Mouse (Mus musculus) heart, embryonic 14.5 days (tissue): ENCODE measurements around the gene Atg16l1. TPM values are rescaled to one million over a fixed set of nuclear protein-coding genes. Genes with fewer than 3 reads are reported as not detected.

Source experiments
- ATAC-seq: fragments of 200-750 bp; cut with Nextera tagmentation; 2 replicates; pipeline ENCODE4 v1.8.0; 2017; ENCODE audit warnings: low read depth, moderate TSS enrichment; ENCODE audit not compliant: insufficient number of reproducible peaks, insufficient read depth, low FRiP score
- H3K27ac ChIP-seq, 2 experiments: fragments of 200-500 bp in 1 of 2; fragments of 300-500 bp in 1 of 2; sonication (generic) in 1 of 2; replicated peaks in 1 of 2; 2 replicates each; pipeline ENCODE4 v1.5.1; 2012 to 2014; ENCODE audit warnings: low read depth in 2 of 2, low read length in 2 of 2, control low read depth in 1 of 2, mild to moderate bottlenecking in 1 of 2, mixed read lengths in 1 of 2; ENCODE audit not compliant: control insufficient read depth in 1 of 2, insufficient read depth in 1 of 2
- H3K27me3 ChIP-seq: fragments of 300-500 bp; sonication (generic); 2 replicates; pipeline ENCODE4 v1.6.1; 2014; ENCODE audit warnings: mild to moderate bottlenecking, low read length, control low read depth; ENCODE audit not compliant: control insufficient read depth, insufficient read depth
- H3K36me3 ChIP-seq: fragments of 300-500 bp; sonication (generic); 2 replicates; pipeline ENCODE4 v1.6.1; 2014; ENCODE audit warnings: mild to moderate bottlenecking, control low read depth, low read length, mixed read lengths; ENCODE audit not compliant: control insufficient read depth, insufficient read depth
- H3K4me1 ChIP-seq, 2 experiments: fragments of 200-500 bp in 1 of 2; fragments of 300-500 bp in 1 of 2; sonication (generic) in 1 of 2; 2 replicates each; pipeline ENCODE4 v1.6.1; 2012 to 2014; ENCODE audit warnings: low read length in 2 of 2, control low read depth in 1 of 2, mixed read lengths in 1 of 2; ENCODE audit not compliant: control insufficient read depth in 2 of 2, insufficient read depth in 2 of 2
- H3K4me2 ChIP-seq: fragments of 300-500 bp; sonication (generic); 2 replicates; pipeline ENCODE4 v1.6.1; 2014; ENCODE audit warnings: mild to moderate bottlenecking, low read length
- H3K4me3 ChIP-seq, 2 experiments: fragments of 200-500 bp in 1 of 2; fragments of 300-500 bp in 1 of 2; sonication (generic) in 1 of 2; 2 replicates each; pipeline ENCODE4 v1.5.1; 2012 to 2014; ENCODE audit warnings: low read length in 2 of 2, mild to moderate bottlenecking in 2 of 2, control low read depth in 1 of 2, low read depth in 1 of 2, moderate library complexity in 1 of 2; ENCODE audit not compliant: control insufficient read depth in 1 of 2, insufficient read depth in 1 of 2
- H3K9ac ChIP-seq: fragments of 300-500 bp; sonication (generic); 2 replicates; pipeline ENCODE4 v1.6.1; 2014; ENCODE audit warnings: mild to moderate bottlenecking, low read length
- H3K9me3 ChIP-seq: fragments of 300-500 bp; sonication (generic); 2 replicates; pipeline ENCODE4 v1.6.1; 2016; ENCODE audit warnings: low read length, control low read depth; ENCODE audit not compliant: control insufficient read depth
- WGBS: fragments of 180-500 bp; shearing (Covaris S2); extraction: QIAGEN DNeasy Blood & Tissue Kit; methylation state at CpG from one replicate; pipeline ENCODE4 v1.1.7; 2014; 5-methylcytosine and 5-hydroxymethylcytosine counted together
- polyA plus RNA-seq: library from polyadenylated mRNA; unstranded; fragments of >200 nt; fragmentation: Nextera tagmentation; extraction: Ambion mirVana; gene quantifications from 2 replicates; pipeline ENCODE4 v1.2.1, GENCODE M21; 2014

Gene Atg16l1
- polyA plus RNA-seq, 1 experiment from 2014 or later: 25.0 TPM

DNA sequence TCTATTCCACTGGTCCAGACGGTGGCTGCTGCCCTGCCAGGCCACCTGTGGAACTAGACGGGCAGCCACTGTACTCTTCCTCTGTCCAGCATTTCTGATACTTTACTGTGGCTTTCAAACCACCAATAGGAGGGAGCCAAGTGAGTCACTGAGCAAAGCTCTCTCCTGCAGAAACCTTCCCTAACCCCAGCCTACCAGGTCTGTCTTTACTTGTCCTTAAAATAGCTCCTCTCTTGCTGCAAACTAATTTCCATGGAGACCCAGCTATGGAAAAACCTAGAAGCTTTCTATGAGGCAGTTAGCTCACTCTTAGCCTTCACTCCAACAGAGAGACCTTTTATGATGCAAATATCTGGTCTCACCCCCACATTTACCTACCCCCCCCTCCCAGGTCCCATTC lies 33.6 kb upstream of the Atg16l1 start:
- ATAC-seq: no peak
- Histone ChIP-seq H3K4me3 (no peak overlapping the region), H3K9ac (no peak overlapping the region), H3K4me1 (no peaks in the 10 kb centered on the region), H3K27me3 (no peaks in the 10 kb centered on the region), H3K4me2 (no peak overlapping the region), H3K9me3 (no peaks in the 10 kb centered on the region), H3K36me3 (no peaks in the 10 kb centered on the region), H3K27ac (no peak overlapping the region)
- WGBS: 12% methylated on average over 2 of the region's 2 CpGs

DNA sequence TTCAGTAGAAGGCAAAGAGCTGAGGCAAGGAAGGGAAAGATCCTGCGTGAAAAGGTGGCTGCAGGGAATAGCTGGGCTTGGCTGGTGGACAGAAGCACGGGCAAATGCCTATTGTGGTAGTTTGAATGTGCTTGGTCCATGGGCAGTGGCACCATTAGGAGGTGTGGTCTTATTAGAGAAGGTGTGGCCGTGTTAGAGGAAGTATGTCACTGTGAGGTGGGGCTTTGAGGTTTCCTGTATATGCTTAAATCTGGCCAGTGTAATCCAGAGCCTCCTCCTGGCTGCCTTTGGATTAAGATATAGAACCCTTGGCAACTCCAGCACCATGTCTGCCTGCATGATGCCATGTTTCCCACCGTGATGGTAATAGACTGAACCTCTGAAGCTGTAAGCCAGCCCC lies 32.3 kb upstream of the Atg16l1 start:
- no peaks in the 10 kb centered on the region for H3K4me1 ChIP-seq
- no peak overlapping the region for H3K4me3 ChIP-seq
- no peak overlapping the region for H3K27ac ChIP-seq
- H3K27me3 ChIP-seq: no peaks in the 10 kb centered on the region
- no peak overlapping the region for H3K4me2 ChIP-seq
- H3K9me3 ChIP-seq: no peaks in the 10 kb centered on the region
- no peak overlapping the region for H3K9ac ChIP-seq
- H3K36me3 ChIP-seq: no peaks in the 10 kb centered on the region
- 67% methylated on average over 4 of the region's 4 CpGs for WGBS
- no peak for ATAC-seq

- no peak overlapping the region for H3K4me2 ChIP-seq
- H3K4me1 ChIP-seq: no peaks in the 10 kb centered on the region
- no peaks in the 10 kb centered on the region for H3K27me3 ChIP-seq
- no peak overlapping the region for H3K27ac ChIP-seq
- 71% methylated on average over 2 of the region's 2 CpGs for WGBS
- H3K9ac ChIP-seq: no peak overlapping the region
- H3K36me3 ChIP-seq: no peaks in the 10 kb centered on the region
- no peak overlapping the region for H3K4me3 ChIP-seq
- H3K9me3 ChIP-seq: no peaks in the 10 kb centered on the region
- no peak for ATAC-seq
Measured at GRCm38 (mm10) chr1:87729070-87729469, 26.6 kb upstream of the Atg16l1 start.

DNA sequence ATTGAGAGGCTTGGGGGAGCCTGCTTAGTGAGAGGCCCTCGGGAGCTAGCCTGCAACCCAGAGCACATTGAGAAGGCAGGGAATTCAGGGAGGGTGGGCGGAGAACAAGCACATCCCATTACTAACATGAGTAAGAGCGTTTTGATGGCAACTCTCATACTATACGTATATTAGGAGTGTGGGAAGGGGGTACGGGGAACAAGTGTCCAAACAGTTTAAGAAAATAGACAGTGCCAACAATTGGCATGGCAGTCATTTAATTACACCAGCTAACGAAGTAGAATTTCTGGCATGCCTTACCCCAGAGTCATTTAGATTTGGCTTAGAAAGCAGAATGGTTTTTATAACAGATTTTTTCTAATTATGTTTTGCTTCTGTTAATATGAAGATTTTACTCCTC lies 25.8 kb upstream of the Atg16l1 start:
- no peaks in the 10 kb centered on the region for H3K36me3 ChIP-seq
- no peak for ATAC-seq
- WGBS: 77% methylated on average over 6 of the region's 6 CpGs

DNA sequence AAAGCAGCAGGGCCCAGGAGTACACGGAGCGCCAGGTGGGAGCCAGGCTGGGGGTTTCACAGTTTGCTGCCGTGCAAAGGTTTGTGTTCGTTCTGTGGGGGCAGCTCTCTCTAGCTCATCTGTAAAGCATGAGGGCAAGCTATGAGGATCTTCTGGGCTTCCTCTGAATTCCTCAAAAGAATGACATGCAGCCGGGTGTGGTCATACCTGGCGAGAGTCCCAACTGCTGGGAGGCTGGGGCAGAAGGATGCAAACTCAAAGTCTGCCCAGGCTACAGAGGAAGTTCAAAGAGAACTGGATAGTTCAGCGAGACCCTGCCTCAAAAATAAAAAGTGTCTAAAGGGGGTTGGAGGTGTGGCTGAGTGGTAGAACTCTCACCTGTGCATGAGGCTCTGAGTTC lies 25.4 kb upstream of the Atg16l1 start:
- no peaks in the 10 kb centered on the region for H3K27me3 ChIP-seq
- no peak overlapping the region for H3K27ac ChIP-seq
- H3K36me3 ChIP-seq: no peaks in the 10 kb centered on the region
- ATAC-seq: no peak
- H3K4me1 ChIP-seq: no peaks in the 10 kb centered on the region
- no peak overlapping the region for H3K9ac ChIP-seq
- no peak overlapping the region for H3K4me2 ChIP-seq
- H3K4me3 ChIP-seq: no peak overlapping the region
- no peaks in the 10 kb centered on the region for H3K9me3 ChIP-seq
- WGBS: 77% methylated on average over 7 of the region's 7 CpGs

More for the DNA sequence above, 25.8 kb upstream of the Atg16l1 start:
- no peaks in the 10 kb centered on the region for H3K27me3 ChIP-seq
- H3K4me1 ChIP-seq: no peaks in the 10 kb centered on the region
- no peak overlapping the region for H3K4me3 ChIP-seq
- no peak overlapping the region for H3K27ac ChIP-seq
- H3K4me2 ChIP-seq: no peak overlapping the region
- H3K9ac ChIP-seq: no peak overlapping the region
- no peaks in the 10 kb centered on the region for H3K9me3 ChIP-seq

DNA sequence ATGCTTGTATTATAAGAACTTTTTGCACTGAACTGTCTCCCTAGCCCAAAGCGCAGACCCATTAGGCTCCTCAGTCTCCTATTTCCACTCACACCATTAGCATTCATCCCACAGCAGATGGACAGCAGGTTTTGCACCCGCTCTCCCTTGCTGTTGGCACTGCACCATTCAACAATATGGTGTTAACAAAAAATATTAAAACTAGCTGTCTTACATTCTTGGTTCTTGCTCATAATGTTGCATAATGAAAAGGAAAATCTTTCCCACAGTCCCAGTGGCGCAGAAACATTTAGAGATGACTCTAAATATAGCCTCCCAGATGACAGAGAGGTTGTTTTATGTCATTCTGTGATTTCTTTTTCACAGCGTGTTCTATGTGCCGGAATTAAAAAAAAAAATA lies 22.5 kb upstream of the Atg16l1 start:
- no peaks in the 10 kb centered on the region for H3K4me1 ChIP-seq
- H3K4me2 ChIP-seq: no peak overlapping the region
- ATAC-seq: no peak
- no peak overlapping the region for H3K4me3 ChIP-seq
- H3K27me3 ChIP-seq: no peaks in the 10 kb centered on the region
- H3K27ac ChIP-seq: no peak overlapping the region
- H3K9ac ChIP-seq: no peak overlapping the region
- WGBS: 70% methylated on average over 5 of the region's 5 CpGs
- no peaks in the 10 kb centered on the region for H3K9me3 ChIP-seq
- no peaks in the 10 kb centered on the region for H3K36me3 ChIP-seq

DNA sequence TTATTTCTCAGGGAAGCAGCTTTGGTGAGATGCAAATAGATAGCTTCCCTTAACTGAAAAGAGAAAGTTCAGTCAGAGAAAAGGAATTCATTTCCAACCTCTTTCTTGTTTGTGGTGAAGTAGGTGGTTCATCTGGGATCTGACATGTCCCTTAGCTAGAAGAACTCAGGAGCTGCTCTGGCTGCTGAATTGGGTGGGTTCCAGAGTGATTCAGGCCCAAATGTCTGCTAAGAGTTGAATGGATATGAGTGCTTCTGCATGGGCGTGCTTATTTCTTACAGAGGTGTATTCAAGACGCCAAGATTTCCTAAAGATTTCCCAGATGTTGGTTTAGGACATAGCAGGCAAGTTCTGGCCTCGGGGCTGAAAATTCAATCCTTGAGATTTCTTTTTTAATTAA lies 21.5 kb upstream of the Atg16l1 start:
- whole genome bisulfite sequencing: 73% methylated on average over 3 of the region's 3 CpGs
- Histone ChIP-seq H3K27me3 (no peaks in the 10 kb centered on the region), H3K9ac (no peak overlapping the region), H3K4me1 (no peaks in the 10 kb centered on the region), H3K4me3 (no peak overlapping the region), H3K27ac (no peak overlapping the region), H3K4me2 (no peak overlapping the region), H3K36me3 (no peaks in the 10 kb centered on the region), H3K9me3 (no peaks in the 10 kb centered on the region)
- ATAC-seq: no peak

GRCm38 (mm10) chr1:87740584-87741290 lies 14.9 kb upstream of the Atg16l1 start:
- WGBS: 43% methylated on average over 6 of the region's 6 CpGs

More at GRCm38 (mm10) chr1:87740584-87741290, 14.9 kb upstream of the Atg16l1 start:
- H3K9ac ChIP-seq: no peak overlapping the region
- H3K36me3 ChIP-seq: no peaks in the 10 kb centered on the region
- no peak overlapping the region for H3K27ac ChIP-seq
- ATAC-seq: no peak
- no peaks in the 10 kb centered on the region for H3K27me3 ChIP-seq
- no peak overlapping the region for H3K4me3 ChIP-seq
- no peaks in the 10 kb centered on the region for H3K9me3 ChIP-seq
- H3K4me2 ChIP-seq: no peak overlapping the region
- H3K4me1 ChIP-seq: peaks cover 0 to 5% of the 10 kb centered on the region in 2 experiments; a peak in 2 of 4 replicates
